Mouse (Mus musculus) limb, embryonic 14.5 days (tissue): Measurements from ENCODE around the gene Ghitm. TPM values are rescaled to one million over a fixed set of nuclear protein-coding genes. Genes with fewer than 3 reads are reported as not detected.

Experiments used
- ATAC-seq: fragments of 200-750 bp; cut with Nextera tagmentation; 2 replicates; pipeline ENCODE4 v1.8.0; 2017; ENCODE audit warnings: low read depth, moderate number of reproducible peaks, moderate TSS enrichment; ENCODE audit not compliant: low FRiP score
- DNase-seq: peaks from one replicate; pipeline ENCODE4 v3.0.0-alpha.2; 2015; ENCODE audit warnings: low spot score
- H3K27ac ChIP-seq: fragments of 300-500 bp; sonication (generic); replicated peaks from 2 replicates; pipeline ENCODE4 v1.5.1; 2014; ENCODE audit warnings: low read depth, mild to moderate bottlenecking, low read length, moderate library complexity, mixed read lengths
- H3K27me3 ChIP-seq: fragments of 300-500 bp; sonication (generic); 2 replicates; pipeline ENCODE4 v1.6.1; 2014; ENCODE audit warnings: low read length, mixed read lengths; ENCODE audit not compliant: control insufficient read depth, insufficient read depth
- H3K36me3 ChIP-seq: fragments of 300-500 bp; sonication (generic); 2 replicates; pipeline ENCODE4 v1.6.1; 2014; ENCODE audit warnings: mild to moderate bottlenecking, low read length, moderate library complexity, mixed read lengths; ENCODE audit not compliant: control insufficient read depth, insufficient read depth
- H3K4me1 ChIP-seq: fragments of 300-500 bp; sonication (generic); 2 replicates; pipeline ENCODE4 v1.6.1; 2014; ENCODE audit warnings: antibody characterized with exemption, low read length, mixed read lengths; ENCODE audit not compliant: control insufficient read depth, insufficient read depth
- H3K4me2 ChIP-seq: fragments of 300-500 bp; sonication (generic); replicated peaks from 2 replicates; pipeline ENCODE4 v1.6.1; 2014; ENCODE audit warnings: low read depth, mild to moderate bottlenecking, low read length, moderate library complexity; ENCODE audit not compliant: severe bottlenecking
- H3K4me3 ChIP-seq: fragments of 300-500 bp; sonication (generic); replicated peaks from 2 replicates; pipeline ENCODE4 v1.5.1; 2014; ENCODE audit warnings: low read length
- H3K9ac ChIP-seq: fragments of 300-500 bp; sonication (generic); 2 replicates; pipeline ENCODE4 v1.6.1; 2014; ENCODE audit warnings: mild to moderate bottlenecking, low read depth, low read length, moderate library complexity; ENCODE audit not compliant: severe bottlenecking
- H3K9me3 ChIP-seq: fragments of 300-500 bp; sonication (generic); 2 replicates; pipeline ENCODE4 v1.6.1; 2016; ENCODE audit warnings: low read length; ENCODE audit not compliant: control insufficient read depth
- POLR2A ChIP-seq: fragments of 200-500 bp; IDR thresholded peaks from 2 replicates; pipeline ENCODE4 v1.8.0; 2012; ENCODE audit warnings: inconsistent platforms, mild to moderate bottlenecking, moderate library complexity, borderline replicate concordance; ENCODE audit not compliant: insufficient read depth, insufficient read length; ENCODE audit errors: extremely low read depth
- WGBS: fragments of 180-500 bp; shearing (Covaris S2); extraction: QIAGEN DNeasy Blood & Tissue Kit; methylation state at CpG from one replicate; pipeline ENCODE4 v1.1.7; 2014; 5-methylcytosine and 5-hydroxymethylcytosine counted together
- polyA plus RNA-seq, 2 experiments: library from polyadenylated mRNA; depleted of rRNA in 1 of 2; stranded (reverse) in 1 of 2; unstranded in 1 of 2; fragments of >200 nt; fragmentation: Nextera tagmentation in 1 of 2; extraction: Ambion mirVana in 1 of 2; gene quantifications; 2 replicates each; pipeline versions ENCODE4 v1.2.1 to v1.2.3; 2012 to 2014

Gene Ghitm
- 79.7 and 84.9 TPM in 2 replicates for polyA plus RNA-seq (2012; rRNA removed)
- 169 and 170 TPM in 2 replicates for polyA plus RNA-seq (2014; fragmentation: Nextera tagmentation; extraction: Ambion mirVana)

GRCm38 (mm10) chr14:37135127-37135593 is at the start of gene Ghitm:
TSS of gene Ghitm (minus strand) at chr14:37135272.
- H3K4me2 ChIP-seq, result peak within 1 kb of the TSS; percentile 50
- no peaks in the 10 kb centered on the region for H3K9me3 ChIP-seq
- peaks cover 5% of the 10 kb centered on the region for H3K4me1 ChIP-seq
- peak within 1 kb of the TSS; percentile 84 for H3K9ac ChIP-seq
- H3K27me3 ChIP-seq, result no peaks in the 10 kb centered on the region
- 0 out of 2 replicates have a peak, but pooled peaks have one; percentile 72 for TF ChIP-seq POLR2A
- under 1% methylated on average over 38 of the region's 38 CpGs for WGBS
- ATAC-seq (peak; percentile 99), DNase-seq (peak; percentile 96)
- H3K36me3 ChIP-seq, result peaks cover 30% of the 10 kb centered on the region
- peak within 1 kb of the TSS; percentile 72 for H3K4me3 ChIP-seq
- H3K27ac ChIP-seq, result peak within 1 kb of the TSS; percentile 63; the same call in 1 of the 2 replicates

- no peak overlapping the region for H3K4me3 ChIP-seq
- no peaks in the 10 kb centered on the region for H3K9me3 ChIP-seq
- H3K4me1 ChIP-seq, result no peaks in the 10 kb centered on the region
- ATAC-seq (no peak), DNase-seq (no peak)
- H3K4me2 ChIP-seq, result no peak overlapping the region
- H3K9ac ChIP-seq, result no peak overlapping the region
- 88% methylated on average over 2 of the region's 2 CpGs for WGBS
- TF ChIP-seq POLR2A, result no peak
- H3K36me3 ChIP-seq, result no peaks in the 10 kb centered on the region
- H3K27me3 ChIP-seq, result no peaks in the 10 kb centered on the region
- no peak overlapping the region for H3K27ac ChIP-seq
These were observed 49.8 kb upstream of the Ghitm start for GRCm38 (mm10) chr14:37184871-37185270.

DNA sequence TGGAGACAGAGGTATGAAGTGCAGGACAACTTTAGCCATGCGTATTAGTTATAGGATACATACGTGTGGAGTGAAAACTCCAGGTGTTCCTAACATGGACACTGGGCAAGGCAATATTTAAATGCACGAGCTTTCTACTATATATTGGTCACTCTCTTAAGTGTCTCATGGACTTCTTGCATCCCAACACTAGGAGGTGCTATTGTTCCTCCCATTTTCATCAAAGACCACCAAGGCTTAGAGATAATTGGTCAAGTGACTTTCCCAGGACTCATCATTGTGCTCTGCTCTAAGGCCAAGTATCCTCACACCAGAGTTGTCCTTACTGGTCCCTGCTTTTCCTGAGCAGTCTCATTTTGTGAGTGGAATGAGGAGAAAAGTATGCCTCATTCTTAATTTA is 39.4 kb upstream of the Ghitm start:
- ATAC-seq (no peak), DNase-seq (no peak)
- no peaks in the 10 kb centered on the region for H3K36me3 ChIP-seq
- no peaks in the 10 kb centered on the region for H3K27me3 ChIP-seq
- H3K9me3 ChIP-seq, result no peaks in the 10 kb centered on the region
- H3K9ac ChIP-seq, result no peak overlapping the region
- 78% methylated on average over 3 of the region's 3 CpGs for WGBS
- no peak overlapping the region for H3K4me3 ChIP-seq
- no peaks in the 10 kb centered on the region for H3K4me1 ChIP-seq
- no peak overlapping the region for H3K4me2 ChIP-seq
- no peak overlapping the region for H3K27ac ChIP-seq
- no peak for TF ChIP-seq POLR2A

DNA sequence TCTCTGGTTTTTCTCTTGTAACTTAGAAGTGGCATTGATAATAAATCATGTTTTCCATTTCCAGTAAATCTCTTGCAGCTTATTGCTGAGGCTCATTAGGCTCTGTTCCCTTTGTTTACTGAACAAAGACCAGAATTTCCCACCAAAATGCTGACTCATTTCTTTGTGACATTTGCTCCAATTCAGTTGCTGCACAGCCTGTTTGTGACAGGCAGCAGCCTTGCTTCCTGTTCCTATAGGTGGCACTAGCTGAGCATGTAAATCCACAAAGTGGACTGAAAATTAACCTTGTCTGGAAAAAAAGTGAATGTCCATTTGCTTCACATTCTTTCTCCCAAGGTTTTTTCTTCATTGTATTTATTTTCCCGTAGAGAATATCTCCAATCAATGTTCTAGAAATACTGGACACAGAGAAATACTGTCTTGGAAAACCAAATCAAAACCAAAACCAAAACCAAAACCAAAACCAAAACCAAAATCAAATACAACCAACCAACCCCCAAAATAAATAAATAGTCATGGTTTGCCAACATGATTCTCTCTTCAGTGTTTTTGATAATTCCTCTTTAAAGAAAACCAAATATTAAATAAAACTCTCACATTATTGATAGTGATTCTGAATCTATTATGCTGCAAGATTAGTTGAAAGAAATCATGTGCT is 30.3 kb upstream of the Ghitm start:
- H3K36me3 ChIP-seq, result no peaks in the 10 kb centered on the region
- H3K27me3 ChIP-seq, result no peaks in the 10 kb centered on the region
- ATAC-seq (no peak), DNase-seq (no peak)
- WGBS, result 74% methylated on average over 1 of the region's 1 CpGs
- H3K9me3 ChIP-seq, result no peaks in the 10 kb centered on the region
- no peak for TF ChIP-seq POLR2A
- no peak overlapping the region for H3K4me2 ChIP-seq
- no peak overlapping the region for H3K9ac ChIP-seq
- no peak overlapping the region for H3K4me3 ChIP-seq
- no peaks in the 10 kb centered on the region for H3K4me1 ChIP-seq
- H3K27ac ChIP-seq, result no peak overlapping the region

GRCm38 (mm10) chr14:37164392-37165032 is 29.4 kb upstream of the Ghitm start:
- H3K4me1 ChIP-seq, result no peaks in the 10 kb centered on the region
- no peak for TF ChIP-seq POLR2A
- no peaks in the 10 kb centered on the region for H3K9me3 ChIP-seq
- DNase-seq, result no peak
- no peak overlapping the region for H3K4me3 ChIP-seq
- H3K27me3 ChIP-seq, result no peaks in the 10 kb centered on the region
- ATAC-seq, result no peak
- H3K4me2 ChIP-seq, result no peak overlapping the region
- WGBS, result 78% methylated on average over 4 of the region's 4 CpGs
- no peak overlapping the region for H3K9ac ChIP-seq
- H3K27ac ChIP-seq, result no peak overlapping the region
- H3K36me3 ChIP-seq, result no peaks in the 10 kb centered on the region
